Mouse (Mus musculus) heart, embryonic 12.5 days (tissue): ENCODE data around the gene Phospho1. TPM values are rescaled to one million over a fixed set of nuclear protein-coding genes. Genes with fewer than 3 reads are reported as not detected.

Source experiments
- ATAC-seq: fragments of 200-750 bp; cut with Nextera tagmentation; 2 replicates; pipeline ENCODE4 v1.8.0; 2017; ENCODE audit warnings: moderate TSS enrichment, moderate library complexity; ENCODE audit not compliant: insufficient number of reproducible peaks, low FRiP score
- H3K27ac ChIP-seq: fragments of 300-500 bp; sonication (generic); 2 replicates; pipeline ENCODE4 v1.5.1; 2016; ENCODE audit warnings: mild to moderate bottlenecking, moderate library complexity; ENCODE audit not compliant: poor library complexity, severe bottlenecking
- H3K27me3 ChIP-seq: fragments of 300-500 bp; sonication (generic); replicated peaks from 2 replicates; pipeline ENCODE4 v1.6.1; 2016; ENCODE audit warnings: mild to moderate bottlenecking, moderate library complexity
- H3K36me3 ChIP-seq: fragments of 300-500 bp; sonication (generic); 2 replicates; pipeline ENCODE4 v1.6.1; 2016; ENCODE audit warnings: mild to moderate bottlenecking, moderate library complexity
- H3K4me1 ChIP-seq: fragments of 300-500 bp; sonication (generic); replicated peaks from 2 replicates; pipeline ENCODE4 v1.6.1; 2016; ENCODE audit warnings: mild to moderate bottlenecking
- H3K4me2 ChIP-seq: fragments of 300-500 bp; sonication (generic); 2 replicates; pipeline ENCODE4 v1.6.1; 2016; ENCODE audit warnings: mild to moderate bottlenecking, moderate library complexity
- H3K4me3 ChIP-seq: fragments of 300-500 bp; sonication (generic); 2 replicates; pipeline ENCODE4 v1.5.1; 2016; ENCODE audit warnings: mild to moderate bottlenecking
- H3K9ac ChIP-seq: fragments of 300-500 bp; sonication (generic); 2 replicates; pipeline ENCODE4 v1.6.1; 2016; ENCODE audit warnings: mild to moderate bottlenecking, moderate library complexity
- H3K9me3 ChIP-seq: fragments of 300-500 bp; sonication (generic); replicated peaks from 2 replicates; pipeline ENCODE4 v1.6.1; 2016; ENCODE audit warnings: mild to moderate bottlenecking, moderate library complexity
- WGBS: fragments of 180-500 bp; shearing (Covaris S2); methylation state at CpG from one replicate; pipeline ENCODE4 v1.1.7; 2016; 5-methylcytosine and 5-hydroxymethylcytosine counted together
- polyA plus RNA-seq: library from polyadenylated mRNA; unstranded; fragments of >200 nt; fragmentation: Nextera tagmentation; extraction: Ambion mirVana; gene quantifications from 2 replicates; pipeline ENCODE4 v1.2.1, GENCODE M21; 2016

The Phospho1 gene
- polyA plus RNA-seq, 1 experiment from 2014 or later = 0.66 TPM

GRCm38 (mm10) chr11:95842074-95842681, 17.9 kb downstream of the Phospho1 start, which contains the start of gene Abi3:
Abi3 (minus strand) TSS chr11:95842476.
- peaks cover 2% of the 10 kb centered on the region; the same call in 1 of the 2 replicates for H3K27me3 ChIP-seq
- no peaks in the 10 kb centered on the region for H3K9me3 ChIP-seq
- peak; percentile 84 for ATAC-seq
- 14% methylated on average over 11 of the region's 11 CpGs for WGBS
- H3K9ac ChIP-seq = peak within 1 kb of the TSS; percentile 57
- peak within 1 kb of the TSS; percentile 62 for H3K4me2 ChIP-seq
- 0 out of 2 replicates have a peak, but pooled peaks cover 5% of the 10 kb centered on the region for H3K36me3 ChIP-seq
- peak within 1 kb of the TSS; percentile 44 for H3K4me3 ChIP-seq
- H3K27ac ChIP-seq = peak within 1 kb of the TSS; percentile 78
- peaks cover 33% of the 10 kb centered on the region for H3K4me1 ChIP-seq

GRCm38 (mm10) chr11:95842953-95843352, 18.7 kb downstream of the Phospho1 start:
- Histone ChIP-seq H3K4me1 (peaks cover 26% of the 10 kb centered on the region), H3K27me3 (peaks cover 2% of the 10 kb centered on the region; the same call in 1 of the 2 replicates), H3K4me2 (peak overlapping the region; percentile 62), H3K4me3 (peak overlapping the region; percentile 33), H3K9me3 (peaks cover 1% of the 10 kb centered on the region; the same call in 1 of the 2 replicates), H3K27ac (peak overlapping the region; percentile 76), H3K36me3 (0 out of 2 replicates have a peak, but pooled peaks cover 5% of the 10 kb centered on the region), H3K9ac (no peak overlapping the region)
- WGBS = 38% methylated on average over 5 of the region's 5 CpGs
- ATAC-seq = peak; percentile 30; the same call in 1 of the 2 replicates

GRCm38 (mm10) chr11:95843421-95843950, 19.2 kb downstream of the Phospho1 start:
- Histone ChIP-seq H3K27me3 (peaks cover 2% of the 10 kb centered on the region; the same call in 1 of the 2 replicates), H3K9ac (no peak overlapping the region), H3K4me2 (peak overlapping the region; percentile 62), H3K4me1 (peaks cover 21% of the 10 kb centered on the region), H3K36me3 (0 out of 2 replicates have a peak, but pooled peaks cover 5% of the 10 kb centered on the region), H3K27ac (peak overlapping the region; percentile 76), H3K9me3 (peaks cover 4% of the 10 kb centered on the region; the same call in 1 of the 2 replicates), H3K4me3 (peak overlapping the region; percentile 33)
- ATAC-seq = no peak
- WGBS = 49% methylated on average over 6 of the region's 6 CpGs

- H3K27ac ChIP-seq = no peak overlapping the region
- H3K4me2 ChIP-seq = peak overlapping the region; percentile 62
- peaks cover 4% of the 10 kb centered on the region; the same call in 1 of the 2 replicates for H3K9me3 ChIP-seq
- H3K4me1 ChIP-seq = peaks cover 17% of the 10 kb centered on the region
- 55% methylated on average over 4 of the region's 4 CpGs for WGBS
- H3K9ac ChIP-seq = no peak overlapping the region
- 0 out of 2 replicates have a peak, but pooled peaks cover 5% of the 10 kb centered on the region for H3K36me3 ChIP-seq
- ATAC-seq = no peak
- H3K4me3 ChIP-seq = peak overlapping the region; percentile 33
- peaks cover 2% of the 10 kb centered on the region; the same call in 1 of the 2 replicates for H3K27me3 ChIP-seq
Observed at GRCm38 (mm10) chr11:95844935-95845334, 20.6 kb downstream of the Phospho1 start.

GRCm38 (mm10) chr11:95850898-95851297, 26.6 kb downstream of the Phospho1 start:
- Histone ChIP-seq H3K9me3 (peaks cover 7% of the 10 kb centered on the region; the same call in 1 of the 2 replicates), H3K4me2 (no peak overlapping the region), H3K36me3 (0 out of 2 replicates have a peak, but pooled peaks cover under 1% of the 10 kb centered on the region), H3K4me3 (no peak overlapping the region), H3K4me1 (no peaks in the 10 kb centered on the region), H3K27ac (no peak overlapping the region), H3K27me3 (peaks cover 9% of the 10 kb centered on the region; the same call in 1 of the 2 replicates), H3K9ac (no peak overlapping the region)
- ATAC-seq = no peak
- 64% methylated on average over 2 of the region's 2 CpGs for WGBS

- Histone ChIP-seq H3K9me3 (peaks cover 3% of the 10 kb centered on the region; the same call in 1 of the 2 replicates), H3K36me3 (no peaks in the 10 kb centered on the region), H3K4me1 (peaks cover 3% of the 10 kb centered on the region; the same call in 1 of the 2 replicates), H3K4me3 (no peak overlapping the region), H3K9ac (no peak overlapping the region), H3K4me2 (no peak overlapping the region), H3K27ac (no peak overlapping the region), H3K27me3 (peaks cover 9% of the 10 kb centered on the region; the same call in 1 of the 2 replicates)
- no peak for ATAC-seq
- 42% methylated on average over 5 of the region's 5 CpGs for WGBS
Observed at GRCm38 (mm10) chr11:95853684-95854083, 29.4 kb downstream of the Phospho1 start.

GRCm38 (mm10) chr11:95857306-95857705, 33.0 kb downstream of the Phospho1 start:
- H3K27ac ChIP-seq = no peak overlapping the region
- no peak overlapping the region for H3K9ac ChIP-seq
- H3K4me2 ChIP-seq = no peak overlapping the region; the same call in 1 of the 2 replicates
- no peak for ATAC-seq
- peaks cover 10% of the 10 kb centered on the region for H3K4me1 ChIP-seq
- peaks cover 3% of the 10 kb centered on the region; the same call in 1 of the 2 replicates for H3K9me3 ChIP-seq
- H3K36me3 ChIP-seq = no peaks in the 10 kb centered on the region
- H3K27me3 ChIP-seq = peaks cover 2% of the 10 kb centered on the region; the same call in 1 of the 2 replicates
- no peak overlapping the region for H3K4me3 ChIP-seq
- WGBS = 73% methylated on average over 4 of the region's 4 CpGs

- Histone ChIP-seq H3K27me3 (no peaks in the 10 kb centered on the region), H3K4me2 (peak overlapping the region; percentile 79), H3K4me3 (peak overlapping the region; percentile 77), H3K9ac (peak overlapping the region; percentile 73), H3K27ac (peak overlapping the region; percentile 96), H3K4me1 (peaks cover 10% of the 10 kb centered on the region), H3K36me3 (no peaks in the 10 kb centered on the region), H3K9me3 (peaks cover 3% of the 10 kb centered on the region; the same call in 1 of the 2 replicates)
- ATAC-seq = no peak
- WGBS = 24% methylated on average over 21 of the region's 21 CpGs
Observed at GRCm38 (mm10) chr11:95857716-95858527, 33.6 kb downstream of the Phospho1 start.

- no peaks in the 10 kb centered on the region for H3K9me3 ChIP-seq
- H3K27me3 ChIP-seq = no peaks in the 10 kb centered on the region
- H3K4me2 ChIP-seq = peak overlapping the region; percentile 79
- H3K36me3 ChIP-seq = no peaks in the 10 kb centered on the region
- H3K27ac ChIP-seq = peak overlapping the region; percentile 96
- peak overlapping the region; percentile 77 for H3K4me3 ChIP-seq
- H3K9ac ChIP-seq = peak overlapping the region; percentile 73
- peak; percentile 98 for ATAC-seq
- WGBS = under 1% methylated on average over 58 of the region's 58 CpGs
- peaks cover 10% of the 10 kb centered on the region for H3K4me1 ChIP-seq
Observed at GRCm38 (mm10) chr11:95858528-95859467, 34.5 kb downstream of the Phospho1 start.

- H3K4me3 ChIP-seq = peak overlapping the region; percentile 77
- H3K27ac ChIP-seq = peak overlapping the region; percentile 96
- under 1% methylated on average over 35 of the region's 35 CpGs for WGBS
- peak overlapping the region; percentile 79 for H3K4me2 ChIP-seq
- peak overlapping the region; percentile 66 for H3K9ac ChIP-seq
- no peaks in the 10 kb centered on the region for H3K27me3 ChIP-seq
- peaks cover 10% of the 10 kb centered on the region for H3K4me1 ChIP-seq
- peak; percentile 70 for ATAC-seq
- no peaks in the 10 kb centered on the region for H3K36me3 ChIP-seq
- H3K9me3 ChIP-seq = no peaks in the 10 kb centered on the region
Observed at GRCm38 (mm10) chr11:95859468-95859855, 35.2 kb downstream of the Phospho1 start.
